Mouse (Mus musculus) forebrain, embryonic 12.5 days (tissue): Measurements from ENCODE around the gene Prune2. TPM values are rescaled to one million over a fixed set of nuclear protein-coding genes. Genes with fewer than 3 reads are reported as not detected.

Experiments used
- ATAC-seq: fragments of 200-750 bp; cut with Nextera tagmentation; 2 replicates; pipeline ENCODE4 v1.8.0; 2017; ENCODE audit warnings: moderate TSS enrichment; ENCODE audit not compliant: low FRiP score
- H3K27ac ChIP-seq: fragments of 300-500 bp; sonication (generic); 2 replicates; pipeline ENCODE4 v1.5.1; 2016; ENCODE audit warnings: mild to moderate bottlenecking
- H3K27me3 ChIP-seq: fragments of 300-500 bp; sonication (generic); 2 replicates; pipeline ENCODE4 v1.6.1; 2016; ENCODE audit warnings: mild to moderate bottlenecking
- H3K36me3 ChIP-seq: fragments of 300-500 bp; sonication (generic); replicated peaks from 2 replicates; pipeline ENCODE4 v1.6.1; 2016; ENCODE audit warnings: mild to moderate bottlenecking
- H3K4me1 ChIP-seq: fragments of 300-500 bp; sonication (generic); 2 replicates; pipeline ENCODE4 v1.6.1; 2016
- H3K4me2 ChIP-seq: fragments of 300-500 bp; sonication (generic); 2 replicates; pipeline ENCODE4 v1.6.1; 2016; ENCODE audit warnings: mild to moderate bottlenecking, moderate library complexity
- H3K4me3 ChIP-seq: fragments of 300-500 bp; sonication (generic); replicated peaks from 2 replicates; pipeline ENCODE4 v1.5.1; 2016; ENCODE audit warnings: mild to moderate bottlenecking
- H3K9ac ChIP-seq: fragments of 300-500 bp; sonication (generic); 2 replicates; pipeline ENCODE4 v1.6.1; 2016; ENCODE audit warnings: mild to moderate bottlenecking
- H3K9me3 ChIP-seq: fragments of 300-500 bp; sonication (generic); 2 replicates; pipeline ENCODE4 v1.6.1; 2016
- WGBS: fragments of 180-500 bp; shearing (Covaris S2); methylation state at CpG from one replicate; pipeline ENCODE4 v1.1.7; 2016; 5-methylcytosine and 5-hydroxymethylcytosine counted together
- polyA plus RNA-seq: library from polyadenylated mRNA; unstranded; fragments of >200 nt; fragmentation: Nextera tagmentation; extraction: Ambion mirVana; gene quantifications from 2 replicates; pipeline ENCODE4 v1.2.1, GENCODE M21; 2016

Prune2 gene
- polyA plus RNA-seq, 1 experiment from 2014 or later = 2.8 TPM

- Histone ChIP-seq H3K36me3 (no peaks in the 10 kb centered on the region), H3K4me1 (no peaks in the 10 kb centered on the region), H3K4me2 (no peak overlapping the region), H3K9me3 (no peaks in the 10 kb centered on the region), H3K27ac (no peak overlapping the region), H3K4me3 (no peak overlapping the region), H3K27me3 (no peaks in the 10 kb centered on the region), H3K9ac (no peak overlapping the region)
- WGBS = 87% methylated on average over 8 of the region's 8 CpGs
- no peak for ATAC-seq
Measured at GRCm38 (mm10) chr19:17256388-17256787, 300.5 kb downstream of the Prune2 start.

GRCm38 (mm10) chr19:17256867-17257266, 300.9 kb downstream of the Prune2 start:
- Histone ChIP-seq H3K27me3 (no peaks in the 10 kb centered on the region), H3K4me2 (no peak overlapping the region), H3K9ac (no peak overlapping the region), H3K9me3 (no peaks in the 10 kb centered on the region), H3K27ac (no peak overlapping the region), H3K36me3 (no peaks in the 10 kb centered on the region), H3K4me1 (no peaks in the 10 kb centered on the region), H3K4me3 (no peak overlapping the region)
- WGBS = 84% methylated on average over 10 of the region's 10 CpGs
- ATAC-seq = no peak

GRCm38 (mm10) chr19:17263181-17263580, 307.3 kb downstream of the Prune2 start:
- Histone ChIP-seq H3K27me3 (no peaks in the 10 kb centered on the region), H3K9me3 (no peaks in the 10 kb centered on the region), H3K27ac (no peak overlapping the region), H3K4me2 (no peak overlapping the region), H3K9ac (no peak overlapping the region), H3K36me3 (no peaks in the 10 kb centered on the region), H3K4me3 (no peak overlapping the region), H3K4me1 (no peaks in the 10 kb centered on the region)
- 91% methylated on average over 2 of the region's 2 CpGs for WGBS
- ATAC-seq = no peak

- H3K27me3 ChIP-seq = no peaks in the 10 kb centered on the region
- H3K9me3 ChIP-seq = no peaks in the 10 kb centered on the region
- no peak overlapping the region for H3K9ac ChIP-seq
- H3K4me2 ChIP-seq = no peak overlapping the region
- 92% methylated on average over 13 of the region's 13 CpGs for WGBS
- H3K27ac ChIP-seq = no peak overlapping the region
- no peak overlapping the region for H3K4me3 ChIP-seq
- ATAC-seq = no peak
- H3K4me1 ChIP-seq = no peaks in the 10 kb centered on the region
- no peaks in the 10 kb centered on the region for H3K36me3 ChIP-seq
Measured at GRCm38 (mm10) chr19:17263679-17264370, 307.9 kb downstream of the Prune2 start.

GRCm38 (mm10) chr19:17264481-17265196, 308.7 kb downstream of the Prune2 start:
- 89% methylated on average over 9 of the region's 9 CpGs for WGBS
- ATAC-seq = no peak
- H3K9me3 ChIP-seq = no peaks in the 10 kb centered on the region
- no peak overlapping the region for H3K4me2 ChIP-seq
- H3K36me3 ChIP-seq = no peaks in the 10 kb centered on the region
- H3K27me3 ChIP-seq = no peaks in the 10 kb centered on the region
- no peak overlapping the region for H3K27ac ChIP-seq
- no peak overlapping the region for H3K9ac ChIP-seq
- no peaks in the 10 kb centered on the region for H3K4me1 ChIP-seq
- H3K4me3 ChIP-seq = no peak overlapping the region

GRCm38 (mm10) chr19:17268669-17269068, 312.8 kb downstream of the Prune2 start:
- Histone ChIP-seq H3K27ac (no peak overlapping the region), H3K9me3 (no peaks in the 10 kb centered on the region), H3K4me1 (peaks cover 7% of the 10 kb centered on the region), H3K36me3 (no peaks in the 10 kb centered on the region), H3K4me3 (no peak overlapping the region), H3K27me3 (no peaks in the 10 kb centered on the region), H3K4me2 (no peak overlapping the region), H3K9ac (no peak overlapping the region)
- no peak for ATAC-seq
- WGBS = 88% methylated on average over 4 of the region's 4 CpGs

GRCm38 (mm10) chr19:17271179-17271622, 315.3 kb downstream of the Prune2 start:
- Histone ChIP-seq H3K4me1 (peaks cover 7% of the 10 kb centered on the region), H3K9me3 (no peaks in the 10 kb centered on the region), H3K4me2 (no peak overlapping the region), H3K9ac (no peak overlapping the region), H3K27me3 (no peaks in the 10 kb centered on the region), H3K27ac (no peak overlapping the region), H3K4me3 (no peak overlapping the region), H3K36me3 (no peaks in the 10 kb centered on the region)
- no peak for ATAC-seq
- 30% methylated on average over 3 of the region's 3 CpGs for WGBS

GRCm38 (mm10) chr19:17272988-17273387, 317.1 kb downstream of the Prune2 start:
- no peak overlapping the region for H3K9ac ChIP-seq

More at GRCm38 (mm10) chr19:17272988-17273387, 317.1 kb downstream of the Prune2 start:
- ATAC-seq = no peak
- Histone ChIP-seq H3K36me3 (no peaks in the 10 kb centered on the region), H3K27ac (no peak overlapping the region), H3K9me3 (no peaks in the 10 kb centered on the region), H3K4me1 (peaks cover 7% of the 10 kb centered on the region), H3K4me2 (no peak overlapping the region), H3K27me3 (no peaks in the 10 kb centered on the region), H3K4me3 (no peak overlapping the region)
- 92% methylated on average over 2 of the region's 2 CpGs for WGBS

Other genes with a start within 250 kb of the Prune2 start
- gene Vps13a, start 175.2 kb upstream of the Prune2 start, polyA plus RNA-seq = 11.7 and 11.8 TPM in 2 replicates
- 0.66 and 0.74 TPM in 2 replicates for gene Foxb2, start 82.3 kb upstream of the Prune2 start, polyA plus RNA-seq